Mouse (Mus musculus) erythroblast, embryonic 14.5 days (primary cell): ENCODE measurements around the gene Kctd8.

ENCODE experiments used
- GATA1 ChIP-seq: IDR thresholded peaks from 2 replicates; pipeline ENCODE4 v1.6.1; 2012; ENCODE audit warnings: low read length, inconsistent platforms, mixed read lengths
- TAL1 ChIP-seq: IDR thresholded peaks from 3 replicates; pipeline ENCODE4 v1.6.1; 2012; ENCODE audit warnings: low read length, inconsistent platforms, mixed read lengths

DNA sequence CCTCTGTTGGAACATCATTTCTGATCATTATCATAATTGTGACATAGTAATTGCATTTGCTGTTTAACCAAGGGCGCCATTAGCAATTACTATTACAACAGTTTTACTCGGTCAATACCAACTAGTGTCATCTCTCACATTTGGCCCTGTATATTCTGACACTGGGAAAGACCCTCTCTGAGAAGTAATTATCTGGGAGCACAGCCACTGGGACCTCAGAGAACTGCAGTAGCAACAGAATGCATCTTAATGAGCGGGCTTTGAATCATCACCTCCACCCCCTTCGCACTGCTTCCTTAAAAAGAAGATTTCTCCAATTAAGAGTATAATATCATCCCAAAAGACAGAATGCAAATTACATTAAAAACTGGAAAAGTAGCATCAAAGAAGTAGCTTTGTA is 200.4 kb downstream of the Kctd8 start:
- TF ChIP-seq GATA1 (no peak), TAL1 (no peak)
